Mouse (Mus musculus): ENCODE results near the gene Cdc14a.

- TF ChIP-seq CTCF (IDR thresholded peaks at IDR 0.05) = no peak
- no peak for TF ChIP-seq POLR2A (IDR thresholded peaks at IDR 0.05; ENCODE audit: insufficient read depth, low read depth, low read length)
- no peak for TF ChIP-seq EP300 (IDR thresholded peaks at IDR 0.05; ENCODE audit: insufficient read depth, low read depth, low read length)
These were observed 160.8 kb downstream of the Cdc14a start for GRCm38 (mm10) chr3:116263061-116263460.

Data from heart, adult 2 months (tissue).